Mouse (Mus musculus) midbrain, postnatal 0 days (tissue): ENCODE measurements around the gene Utrn. TPM values are rescaled to one million over a fixed set of nuclear protein-coding genes. Genes with fewer than 3 reads are reported as not detected.

Source experiments
- ATAC-seq: fragments of 200-750 bp; cut with Nextera tagmentation; 2 replicates; pipeline ENCODE4 v1.8.0; 2017; ENCODE audit warnings: moderate number of reproducible peaks, mild to moderate bottlenecking, moderate TSS enrichment, moderate library complexity; ENCODE audit not compliant: low FRiP score
- DNase-seq: peaks from one replicate; pipeline ENCODE4 v3.0.0-alpha.2; 2015; ENCODE audit warnings: low spot score
- H3K27ac ChIP-seq: fragments of 300-500 bp; sonication (generic); 2 replicates; pipeline ENCODE4 v1.5.1; 2014; ENCODE audit warnings: low read depth, mild to moderate bottlenecking, low read length, mixed read lengths
- H3K27me3 ChIP-seq: fragments of 300-500 bp; sonication (generic); 2 replicates; pipeline ENCODE4 v1.6.1; 2014; ENCODE audit warnings: low read length, control low read depth, mixed read lengths; ENCODE audit not compliant: insufficient read depth
- H3K36me3 ChIP-seq: fragments of 300-500 bp; sonication (generic); 2 replicates; pipeline ENCODE4 v1.6.1; 2014; ENCODE audit warnings: low read length, control low read depth, mixed read lengths; ENCODE audit not compliant: insufficient read depth
- H3K4me1 ChIP-seq: fragments of 300-500 bp; sonication (generic); 2 replicates; pipeline ENCODE4 v1.6.1; 2014; ENCODE audit warnings: mild to moderate bottlenecking, control low read depth, antibody characterized with exemption, low read length, mixed read lengths; ENCODE audit not compliant: insufficient read depth
- H3K4me2 ChIP-seq: fragments of 300-500 bp; sonication (generic); 2 replicates; pipeline ENCODE4 v1.6.1; 2014; ENCODE audit warnings: low read depth, mild to moderate bottlenecking, low read length, mixed read lengths; ENCODE audit not compliant: poor library complexity, severe bottlenecking
- H3K4me3 ChIP-seq: fragments of 300-500 bp; sonication (generic); 2 replicates; pipeline ENCODE4 v1.5.1; 2014; ENCODE audit warnings: low read depth, mild to moderate bottlenecking, low read length, moderate library complexity
- H3K9ac ChIP-seq: fragments of 300-500 bp; sonication (generic); replicated peaks from 2 replicates; pipeline ENCODE4 v1.6.1; 2014; ENCODE audit warnings: mild to moderate bottlenecking, low read length, moderate library complexity, mixed read lengths; ENCODE audit not compliant: poor library complexity, severe bottlenecking
- H3K9me3 ChIP-seq: fragments of 300-500 bp; sonication (generic); 2 replicates; pipeline ENCODE4 v1.6.1; 2016; ENCODE audit warnings: low read length, control low read depth
- CTCF ChIP-seq: IDR thresholded peaks from 2 replicates; pipeline ENCODE4 v1.5.1; 2016; ENCODE audit warnings: antibody characterized with exemption, mild to moderate bottlenecking
- WGBS: fragments of 180-500 bp; shearing (Covaris S2); extraction: QIAGEN DNeasy Blood & Tissue Kit; methylation state at CpG from one replicate; pipeline ENCODE4 v1.1.7; 2014; 5-methylcytosine and 5-hydroxymethylcytosine counted together
- polyA plus RNA-seq: library from polyadenylated mRNA; unstranded; fragments of >200 nt; fragmentation: Nextera tagmentation; extraction: Ambion mirVana; gene quantifications from 2 replicates; pipeline ENCODE4 v1.2.1, GENCODE M21; 2015
- total RNA-seq: library from RNA; depleted of rRNA; stranded (reverse); fragments of >200 nt; gene quantifications from 2 replicates; pipeline ENCODE4 v1.2.3, GENCODE M21; 2014

Utrn gene
- total and polyA plus RNA-seq, 2 experiments from 2014 or later, result 15.4 to 20.6 TPM

- no peaks in the 10 kb centered on the region for H3K36me3 ChIP-seq
- H3K9me3 ChIP-seq, result no peaks in the 10 kb centered on the region
- ATAC-seq, result no peak
- no peaks in the 10 kb centered on the region for H3K27me3 ChIP-seq
- DNase-seq, result no peak
- WGBS, result 91% methylated on average over 13 of the region's 13 CpGs
- no peak for TF ChIP-seq CTCF
- H3K4me1 ChIP-seq, result no peaks in the 10 kb centered on the region
- no peak overlapping the region for H3K4me3 ChIP-seq
- H3K4me2 ChIP-seq, result no peak overlapping the region
- no peak overlapping the region for H3K9ac ChIP-seq
- no peak overlapping the region for H3K27ac ChIP-seq
These were observed 129.7 kb downstream of the Utrn start for GRCm38 (mm10) chr10:12739302-12739987.

DNA sequence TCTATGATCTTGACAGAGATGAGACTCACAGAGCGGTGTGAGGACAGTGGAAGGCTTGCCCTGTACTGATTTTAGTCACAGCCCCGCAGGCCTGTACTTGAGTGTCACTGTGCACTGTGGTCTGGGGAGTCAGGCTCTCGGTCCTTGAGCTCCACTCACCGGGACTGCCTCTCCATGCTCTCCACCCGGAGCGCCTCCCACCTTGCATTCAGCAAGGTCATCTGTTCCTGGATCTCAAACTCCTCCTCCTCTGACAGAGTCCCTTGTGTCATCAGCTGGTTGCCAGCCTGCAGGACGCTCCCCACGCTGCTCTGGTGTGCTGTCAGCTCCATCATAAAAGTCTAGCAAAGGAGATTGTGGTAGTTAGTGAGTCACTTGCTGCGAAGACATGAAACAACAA lies 131.2 kb downstream of the Utrn start:
- no peak overlapping the region for H3K4me2 ChIP-seq
- ATAC-seq, result no peak
- H3K4me3 ChIP-seq, result no peak overlapping the region
- TF ChIP-seq CTCF, result no peak
- H3K9ac ChIP-seq, result no peak overlapping the region
- H3K36me3 ChIP-seq, result no peaks in the 10 kb centered on the region
- no peaks in the 10 kb centered on the region for H3K9me3 ChIP-seq
- WGBS, result 88% methylated on average over 9 of the region's 9 CpGs
- DNase-seq, result no peak
- H3K27ac ChIP-seq, result no peak overlapping the region
- H3K27me3 ChIP-seq, result no peaks in the 10 kb centered on the region
- no peaks in the 10 kb centered on the region for H3K4me1 ChIP-seq

DNA sequence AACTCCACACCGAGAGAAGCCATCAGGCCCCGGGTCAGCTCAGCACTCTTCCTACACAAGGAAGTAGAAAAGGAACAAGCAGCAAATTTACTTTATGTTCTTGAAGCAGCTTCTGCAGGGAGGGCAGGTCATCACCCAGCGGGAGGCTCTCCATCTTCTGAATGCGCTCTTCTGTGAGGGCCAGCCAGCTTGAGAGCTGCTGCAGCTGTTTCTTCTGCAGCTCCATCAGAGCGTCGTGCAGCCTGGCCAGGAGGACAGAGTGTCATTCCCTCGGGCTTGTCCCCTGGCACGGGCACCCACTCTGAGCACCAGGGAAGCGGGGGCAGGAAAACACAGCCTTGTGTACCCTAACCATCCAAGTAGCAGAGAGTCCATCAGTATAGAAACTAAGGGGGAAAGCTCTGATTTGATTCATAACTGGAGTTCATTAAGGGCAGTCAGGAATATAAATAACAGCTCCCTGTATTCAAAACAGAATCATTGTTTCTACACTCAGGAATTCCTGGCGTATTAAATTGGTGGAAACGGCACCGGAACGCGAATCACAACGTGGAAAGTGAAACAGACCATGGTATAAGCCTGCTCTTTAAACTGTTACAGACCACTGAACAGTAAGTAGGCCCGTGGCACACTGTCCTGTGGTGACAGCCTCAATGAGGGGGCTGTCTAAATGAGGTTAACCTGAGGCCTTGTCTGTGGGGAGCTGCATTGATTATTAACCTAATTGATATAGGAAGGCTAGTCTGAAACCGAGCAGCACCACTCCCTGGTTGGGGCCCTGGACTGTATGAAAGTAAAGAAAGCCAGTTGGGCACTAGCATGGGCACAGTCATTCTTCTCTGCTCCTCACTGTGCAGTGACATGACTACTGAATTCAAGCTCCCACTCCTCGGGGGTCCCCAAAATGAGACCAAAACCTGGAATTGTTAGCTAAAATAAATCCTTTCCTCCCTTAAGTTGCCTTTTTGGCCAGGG lies 132.0 kb downstream of the Utrn start:
- Histone ChIP-seq H3K4me2 (no peak overlapping the region), H3K27me3 (no peaks in the 10 kb centered on the region), H3K4me3 (no peak overlapping the region), H3K27ac (peak overlapping the region; percentile 7; the same call in 1 of the 2 replicates), H3K36me3 (no peaks in the 10 kb centered on the region), H3K9me3 (no peaks in the 10 kb centered on the region), H3K4me1 (no peaks in the 10 kb centered on the region), H3K9ac (no peak overlapping the region)
- TF ChIP-seq CTCF, result no peak
- DNase-seq, result no peak
- WGBS, result 66% methylated on average over 18 of the region's 18 CpGs
- ATAC-seq, result no peak

DNA sequence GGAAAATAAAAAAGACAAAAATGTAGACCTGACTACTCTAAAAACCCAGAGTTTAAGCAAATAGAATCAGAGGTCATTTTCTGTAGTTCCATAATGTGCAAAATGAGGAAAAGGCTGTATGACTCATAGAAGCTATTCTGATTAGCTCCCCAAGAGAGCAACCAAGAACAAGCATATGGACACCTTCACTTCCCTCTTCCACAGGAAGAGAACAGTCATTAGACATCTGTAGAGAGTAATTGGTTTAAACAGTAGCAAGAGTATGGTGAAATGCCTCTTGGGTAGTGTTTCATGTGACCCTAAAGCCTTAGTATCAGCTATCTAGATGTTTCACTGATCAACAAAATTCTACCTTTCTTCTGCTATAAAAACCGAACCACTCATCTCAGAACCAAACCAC lies 133.5 kb downstream of the Utrn start:
- Histone ChIP-seq H3K27ac (no peak overlapping the region), H3K4me3 (no peak overlapping the region), H3K36me3 (no peaks in the 10 kb centered on the region), H3K9ac (no peak overlapping the region), H3K9me3 (no peaks in the 10 kb centered on the region), H3K4me2 (no peak overlapping the region), H3K4me1 (no peaks in the 10 kb centered on the region), H3K27me3 (no peaks in the 10 kb centered on the region)
- ATAC-seq (no peak), DNase-seq (no peak)
- 100% methylated on average over 1 of the region's 1 CpGs for WGBS
- no peak for TF ChIP-seq CTCF

GRCm38 (mm10) chr10:12731459-12731858 lies 137.7 kb downstream of the Utrn start:
- H3K9me3 ChIP-seq, result no peaks in the 10 kb centered on the region
- H3K36me3 ChIP-seq, result no peaks in the 10 kb centered on the region
- no peaks in the 10 kb centered on the region for H3K27me3 ChIP-seq
- H3K9ac ChIP-seq, result no peak overlapping the region
- no peak overlapping the region for H3K27ac ChIP-seq
- no peaks in the 10 kb centered on the region for H3K4me1 ChIP-seq
- DNase-seq (peak; percentile 9), ATAC-seq (no peak)
- TF ChIP-seq CTCF, result no peak
- WGBS, result 65% methylated on average over 5 of the region's 5 CpGs
- no peak overlapping the region for H3K4me2 ChIP-seq
- H3K4me3 ChIP-seq, result no peak overlapping the region

DNA sequence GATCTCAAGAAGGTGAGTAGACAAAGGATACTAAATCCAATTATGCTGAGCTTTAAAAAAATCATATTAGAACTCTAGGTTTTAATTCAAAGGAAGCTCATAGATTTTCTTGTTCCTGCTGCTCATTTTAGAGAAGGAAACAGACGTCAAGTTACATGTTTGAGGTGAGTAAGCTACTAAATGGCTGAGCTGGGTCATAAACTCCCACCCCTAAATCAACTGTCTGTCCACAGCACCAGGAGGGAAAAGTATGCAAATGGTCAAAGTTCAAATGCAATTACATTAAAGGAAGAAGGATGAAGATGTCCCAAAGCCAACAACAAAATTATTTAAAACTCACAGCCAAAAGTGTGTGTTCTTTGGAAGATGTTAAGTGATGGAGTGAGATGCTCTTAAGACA lies 139.5 kb downstream of the Utrn start:
- Histone ChIP-seq H3K9me3 (no peaks in the 10 kb centered on the region), H3K9ac (no peak overlapping the region), H3K36me3 (no peaks in the 10 kb centered on the region), H3K4me2 (no peak overlapping the region), H3K4me3 (no peak overlapping the region), H3K27me3 (no peaks in the 10 kb centered on the region), H3K27ac (no peak overlapping the region), H3K4me1 (0 out of 2 replicates have a peak, but pooled peaks cover 7% of the 10 kb centered on the region)
- no peak for DNase-seq
- TF ChIP-seq CTCF, result no peak
- ATAC-seq, result no peak
- 78% methylated on average over 1 of the region's 1 CpGs for WGBS
